Mouse (Mus musculus) hindbrain, embryonic 14.5 days (tissue): ENCODE results near the gene Gm20422. TPM values are rescaled to one million over a fixed set of nuclear protein-coding genes. Genes with fewer than 3 reads are reported as not detected.

Experiments used
- ATAC-seq: fragments of 200-750 bp; cut with Nextera tagmentation; 2 replicates; pipeline ENCODE4 v1.8.0; 2017; ENCODE audit warnings: moderate number of reproducible peaks, mild to moderate bottlenecking, moderate TSS enrichment, moderate library complexity; ENCODE audit not compliant: low FRiP score
- DNase-seq: peaks from one replicate; pipeline ENCODE4 v3.0.0-alpha.2; 2015; ENCODE audit warnings: low spot score
- H3K27ac ChIP-seq: fragments of 300-500 bp; sonication (generic); 2 replicates; pipeline ENCODE4 v1.5.1; 2014; ENCODE audit warnings: mild to moderate bottlenecking, moderate library complexity
- H3K27me3 ChIP-seq: fragments of 300-500 bp; sonication (generic); 2 replicates; pipeline ENCODE4 v1.6.1; 2014; ENCODE audit warnings: mild to moderate bottlenecking, low read length, mixed read lengths; ENCODE audit not compliant: control insufficient read depth, insufficient read depth
- H3K36me3 ChIP-seq: fragments of 300-500 bp; sonication (generic); replicated peaks from 2 replicates; pipeline ENCODE4 v1.6.1; 2014; ENCODE audit not compliant: control insufficient read depth, insufficient read depth
- H3K4me1 ChIP-seq: fragments of 300-500 bp; sonication (generic); replicated peaks from 2 replicates; pipeline ENCODE4 v1.6.1; 2014; ENCODE audit warnings: antibody characterized with exemption, low read length, mixed read lengths; ENCODE audit not compliant: control insufficient read depth, insufficient read depth
- H3K4me2 ChIP-seq: fragments of 300-500 bp; sonication (generic); replicated peaks from 2 replicates; pipeline ENCODE4 v1.6.1; 2014; ENCODE audit warnings: mild to moderate bottlenecking, moderate library complexity
- H3K4me3 ChIP-seq: fragments of 300-500 bp; sonication (generic); replicated peaks from 2 replicates; pipeline ENCODE4 v1.5.1; 2014; ENCODE audit warnings: mild to moderate bottlenecking, low read length
- H3K9ac ChIP-seq: fragments of 300-500 bp; sonication (generic); 2 replicates; pipeline ENCODE4 v1.6.1; 2014
- H3K9me3 ChIP-seq: fragments of 300-500 bp; sonication (generic); 2 replicates; pipeline ENCODE4 v1.6.1; 2016; ENCODE audit warnings: low read length; ENCODE audit not compliant: control insufficient read depth
- WGBS: fragments of 180-500 bp; shearing (Covaris S2); extraction: QIAGEN DNeasy Blood & Tissue Kit; methylation state at CpG from one replicate; pipeline ENCODE4 v1.1.7; 2014; 5-methylcytosine and 5-hydroxymethylcytosine counted together
- polyA plus RNA-seq: library from polyadenylated mRNA; unstranded; fragments of >200 nt; fragmentation: Nextera tagmentation; extraction: Ambion mirVana; gene quantifications from 2 replicates; pipeline ENCODE4 v1.2.1, GENCODE M21; 2014

Gene Gm20422
- polyA plus RNA-seq, 1 experiment from 2014 or later = 1.0 TPM

DNA sequence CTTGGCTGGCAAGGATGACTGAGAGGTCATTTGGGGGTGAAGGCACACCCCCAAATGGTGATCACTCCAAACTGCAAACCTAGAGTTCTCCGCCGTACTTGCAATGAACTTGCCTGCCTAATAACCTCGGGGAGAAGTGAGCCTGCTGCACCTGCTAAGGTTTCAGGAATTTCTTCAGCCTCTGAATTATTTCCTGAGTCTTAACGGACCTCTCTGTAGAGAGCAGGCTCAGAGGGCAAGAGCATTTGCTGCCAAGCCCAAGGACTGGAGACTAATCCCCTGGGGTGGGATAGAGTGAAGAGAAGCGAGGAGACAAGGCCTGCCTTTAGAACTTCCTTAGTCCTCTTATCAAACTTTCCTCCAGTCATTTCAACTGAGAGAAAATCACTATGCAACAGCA lies 15.0 kb upstream of the Gm20422 start:
- no peak for ATAC-seq
- Histone ChIP-seq H3K27ac (no peak overlapping the region), H3K4me3 (peak overlapping the region; percentile 97; the same call in 1 of the 2 replicates), H3K27me3 (no peaks in the 10 kb centered on the region), H3K4me1 (peaks cover 16% of the 10 kb centered on the region), H3K9ac (no peak overlapping the region), H3K36me3 (peaks cover 14% of the 10 kb centered on the region), H3K4me2 (peak overlapping the region; percentile 61; the same call in 1 of the 2 replicates), H3K9me3 (no peaks in the 10 kb centered on the region)
- DNase-seq = no peak
- WGBS = 75% methylated on average over 5 of the region's 5 CpGs

DNA sequence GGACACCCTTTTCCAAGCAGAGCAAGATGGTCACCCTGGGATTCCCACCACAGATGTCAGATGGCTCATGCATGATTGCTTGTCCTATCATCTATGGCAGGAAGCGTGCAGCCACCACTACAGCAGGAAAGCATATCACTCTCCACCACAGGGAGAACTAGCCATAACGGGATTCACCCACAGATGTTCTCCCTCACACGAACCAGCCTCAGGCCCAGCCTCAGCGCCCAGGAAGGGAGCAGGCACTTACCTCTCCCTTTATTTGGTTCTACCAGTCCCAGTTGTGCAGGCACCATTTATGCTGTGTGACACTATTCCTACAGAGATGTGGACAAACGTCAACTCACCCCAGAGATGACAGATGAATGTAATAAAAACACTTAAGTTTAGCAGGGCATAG lies 14.4 kb upstream of the Gm20422 start:
- Histone ChIP-seq H3K4me2 (no peak overlapping the region), H3K9ac (no peak overlapping the region), H3K4me3 (no peak overlapping the region), H3K27me3 (no peaks in the 10 kb centered on the region), H3K36me3 (peaks cover 8% of the 10 kb centered on the region; the same call in 1 of the 2 replicates), H3K27ac (no peak overlapping the region), H3K4me1 (peaks cover 16% of the 10 kb centered on the region), H3K9me3 (no peaks in the 10 kb centered on the region)
- 89% methylated on average over 5 of the region's 5 CpGs for WGBS
- ATAC-seq = no peak
- DNase-seq = no peak

- no peaks in the 10 kb centered on the region for H3K27me3 ChIP-seq
- no peak for DNase-seq
- H3K27ac ChIP-seq = no peak overlapping the region
- no peak overlapping the region for H3K9ac ChIP-seq
- H3K4me3 ChIP-seq = no peak overlapping the region
- H3K4me2 ChIP-seq = no peak overlapping the region
- peaks cover 20% of the 10 kb centered on the region for H3K4me1 ChIP-seq
- ATAC-seq = no peak
- 57% methylated on average over 12 of the region's 12 CpGs for WGBS
- no peaks in the 10 kb centered on the region for H3K36me3 ChIP-seq
- no peaks in the 10 kb centered on the region for H3K9me3 ChIP-seq
Measured at GRCm38 (mm10) chr8:69777111-69777510, 2.4 kb upstream of the Gm20422 start.

GRCm38 (mm10) chr8:69775149-69775534 lies 456 bp upstream of the Gm20422 start:
- peak overlapping the region; percentile 71; the same call in 1 of the 2 replicates for H3K4me3 ChIP-seq
- ATAC-seq (no peak; the same call in 1 of the 2 replicates), DNase-seq (no peak)
- WGBS = 59% methylated on average over 2 of the region's 2 CpGs
- H3K4me2 ChIP-seq = peak overlapping the region; percentile 28
- H3K4me1 ChIP-seq = peaks cover 21% of the 10 kb centered on the region
- H3K9ac ChIP-seq = no peak overlapping the region
- no peaks in the 10 kb centered on the region for H3K9me3 ChIP-seq
- no peaks in the 10 kb centered on the region for H3K27me3 ChIP-seq
- H3K27ac ChIP-seq = peak overlapping the region; percentile 99; the same call in 1 of the 2 replicates
- H3K36me3 ChIP-seq = no peaks in the 10 kb centered on the region

DNA sequence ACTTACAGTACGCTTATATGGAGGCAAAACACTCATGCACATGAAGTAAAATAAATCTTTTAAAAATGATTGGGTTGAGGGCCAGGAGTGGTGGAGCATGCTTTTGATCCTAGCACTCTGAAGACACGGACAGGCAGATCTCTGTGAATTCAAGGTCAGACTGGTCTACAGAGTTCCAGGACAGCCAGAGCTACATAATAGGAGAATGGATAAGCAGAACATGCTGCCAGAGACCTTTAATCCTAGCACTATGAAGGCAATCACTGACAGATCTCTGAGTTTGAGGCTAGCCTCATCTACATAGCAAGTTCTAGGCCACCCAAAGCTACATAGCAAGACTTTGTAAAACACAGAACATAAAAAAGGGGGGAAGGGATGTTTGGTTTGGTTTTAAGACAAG lies 2.6 kb downstream of the Gm20422 start:
- H3K9ac ChIP-seq = no peak overlapping the region

GRCm38 (mm10) chr8:69771221-69771620 lies 3.5 kb downstream of the Gm20422 start:
- H3K4me1 ChIP-seq = peaks cover 21% of the 10 kb centered on the region
- H3K36me3 ChIP-seq = peaks cover 31% of the 10 kb centered on the region
- H3K4me2 ChIP-seq = no peak overlapping the region
- no peaks in the 10 kb centered on the region for H3K27me3 ChIP-seq
- 0 out of 2 replicates have a peak, but pooled peaks cover 3% of the 10 kb centered on the region for H3K9me3 ChIP-seq
- no peak overlapping the region for H3K9ac ChIP-seq
- ATAC-seq (no peak), DNase-seq (no peak)
- 87% methylated on average over 9 of the region's 9 CpGs for WGBS
- H3K4me3 ChIP-seq = no peak overlapping the region
- H3K27ac ChIP-seq = no peak overlapping the region

More for the DNA sequence above, 2.6 kb downstream of the Gm20422 start:
- ATAC-seq (no peak), DNase-seq (no peak)
- 84% methylated on average over 2 of the region's 2 CpGs for WGBS
- no peak overlapping the region for H3K27ac ChIP-seq
- H3K4me3 ChIP-seq = no peak overlapping the region
- H3K36me3 ChIP-seq = peaks cover 22% of the 10 kb centered on the region
- 0 out of 2 replicates have a peak overlapping the region, but pooled peaks have one; percentile 17 for H3K4me2 ChIP-seq
- no peaks in the 10 kb centered on the region for H3K9me3 ChIP-seq
- peaks cover 21% of the 10 kb centered on the region for H3K4me1 ChIP-seq
- no peaks in the 10 kb centered on the region for H3K27me3 ChIP-seq

DNA sequence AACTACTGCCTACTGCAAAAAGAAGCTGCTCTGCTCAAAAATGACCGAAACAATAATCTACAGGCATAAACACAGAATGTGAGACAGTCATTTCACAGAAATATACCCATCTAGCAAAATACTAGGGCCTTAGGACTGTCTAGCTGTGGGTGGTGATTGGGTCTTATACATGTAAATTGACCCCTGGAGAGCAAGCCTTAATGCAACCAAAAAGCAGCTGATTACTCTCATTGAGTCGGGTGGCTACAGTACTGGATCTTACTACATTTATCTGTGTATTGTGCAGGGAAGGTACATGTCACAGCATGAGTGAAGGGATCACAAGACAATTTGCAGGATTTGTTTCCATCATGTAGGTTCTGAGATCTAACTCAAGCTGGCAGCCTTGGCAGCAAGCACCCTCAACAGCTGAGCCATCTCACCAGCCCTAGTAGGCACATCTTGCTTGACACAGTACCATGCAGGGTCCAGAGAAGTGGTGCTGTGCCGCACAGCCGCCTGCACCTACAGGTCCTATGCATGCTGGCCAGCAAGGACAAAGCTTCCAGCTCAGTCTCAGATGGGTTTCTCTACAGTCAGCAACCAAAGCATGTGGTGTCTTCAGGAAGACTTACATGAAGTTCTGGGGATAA lies 12.8 kb downstream of the Gm20422 start:
- H3K27ac ChIP-seq = no peak overlapping the region
- WGBS = 91% methylated on average over 4 of the region's 4 CpGs
- no peak overlapping the region for H3K9ac ChIP-seq
- H3K36me3 ChIP-seq = peaks cover 79% of the 10 kb centered on the region
- ATAC-seq = no peak
- DNase-seq = no peak
- no peaks in the 10 kb centered on the region for H3K4me1 ChIP-seq
- no peak overlapping the region for H3K4me3 ChIP-seq
- 0 out of 2 replicates have a peak, but pooled peaks cover 3% of the 10 kb centered on the region for H3K9me3 ChIP-seq
- H3K27me3 ChIP-seq = no peaks in the 10 kb centered on the region
- H3K4me2 ChIP-seq = no peak overlapping the region

DNA sequence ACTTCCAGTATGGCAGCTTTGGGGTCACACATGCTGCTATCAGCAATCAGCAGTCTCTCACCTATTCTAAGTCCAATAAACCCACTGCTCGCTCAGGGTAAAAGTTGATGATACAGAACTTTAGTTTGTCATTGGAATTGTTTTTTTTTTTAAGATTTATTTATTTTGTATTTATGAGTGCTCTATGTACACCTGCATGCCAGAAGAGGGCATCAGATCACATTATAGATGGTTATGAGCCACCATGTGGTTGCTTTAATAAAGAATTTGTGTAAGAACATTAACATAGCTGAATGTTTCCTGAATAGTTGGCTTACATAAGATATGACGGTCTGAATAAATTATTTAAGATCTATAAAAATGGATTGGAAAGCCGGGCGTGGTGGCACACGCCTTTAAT lies 16.4 kb downstream of the Gm20422 start:
- Histone ChIP-seq H3K4me2 (no peak overlapping the region), H3K4me1 (no peaks in the 10 kb centered on the region), H3K4me3 (no peak overlapping the region), H3K27ac (no peak overlapping the region), H3K36me3 (peaks cover 61% of the 10 kb centered on the region), H3K27me3 (no peaks in the 10 kb centered on the region), H3K9ac (no peak overlapping the region), H3K9me3 (no peaks in the 10 kb centered on the region)
- no peak for DNase-seq
- ATAC-seq = no peak
- WGBS = 94% methylated on average over 5 of the region's 5 CpGs

DNA sequence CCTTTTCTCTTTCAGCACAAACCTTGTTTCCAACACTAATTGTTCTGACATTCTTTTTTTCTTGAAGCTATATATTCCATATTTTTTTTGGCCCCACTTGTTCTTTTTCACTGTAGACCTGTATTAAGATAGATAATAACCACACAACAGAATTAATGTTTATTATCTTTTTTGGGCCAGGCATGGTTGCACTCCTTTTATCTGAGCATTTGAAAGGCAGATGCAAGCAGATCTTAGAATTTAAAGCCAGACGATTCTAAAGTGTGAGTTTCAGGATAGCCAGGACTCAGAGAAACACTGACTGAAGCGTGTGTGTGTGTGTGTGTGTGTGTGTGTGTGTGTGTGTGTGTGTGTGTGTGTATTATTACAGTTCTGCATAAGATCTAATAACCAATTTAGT lies 22.2 kb downstream of the Gm20422 start:
- WGBS = 93% methylated on average over 2 of the region's 2 CpGs
- no peak for DNase-seq

More for the DNA sequence above, 22.2 kb downstream of the Gm20422 start:
- peaks cover 4% of the 10 kb centered on the region for H3K4me1 ChIP-seq
- no peak overlapping the region for H3K9ac ChIP-seq
- H3K36me3 ChIP-seq = peaks cover 18% of the 10 kb centered on the region
- no peak overlapping the region for H3K4me3 ChIP-seq
- no peak overlapping the region for H3K4me2 ChIP-seq
- H3K27me3 ChIP-seq = no peaks in the 10 kb centered on the region
- ATAC-seq = no peak
- H3K27ac ChIP-seq = no peak overlapping the region
- H3K9me3 ChIP-seq = no peaks in the 10 kb centered on the region
